ENCODE assay signal across 32 mouse cellular contexts in genomic region chr7:125663654-125664053, GRCm38 (mm10).
"Had no signal": no experiment of that assay in that cellular context is flagged by ENCODE, and none has a peak within 500 bp of the region (broad histone marks: within the 10 kb centered on the region; RNA-seq: fewer than 3 reads in every experiment).

No protein-coding gene starts in this region.

- ATAC-seq: hindbrain, embryonic 16.5 days; hindbrain, postnatal 0 days; inflammation-experienced regulatory T-cells, adult 6 months; intestine, embryonic 15.5 days; intestine, embryonic 16.5 days; intestine, postnatal 0 days had no signal

- H3K27me3 ChIP-seq: heart, embryonic 15.5 days; hindbrain, embryonic 12.5 days; hindbrain, embryonic 13.5 days; hindbrain, embryonic 15.5 days; intestine, embryonic 15.5 days; kidney, embryonic 15.5 days had no signal

- H3K9me3 ChIP-seq: heart, embryonic 15.5 days; hindbrain, embryonic 10.5 days; hindbrain, embryonic 12.5 days; hindbrain, embryonic 13.5 days; hindbrain, embryonic 15.5 days; intestine, embryonic 15.5 days; kidney, embryonic 15.5 days had no signal

- DNase-seq: heart, adult 2 months; heart, postnatal 14 days; heart, postnatal 36 days; kidney, adult 11 months; kidney, adult 18-20 months; kidney, adult 2 months; kidney, adult 8-10 months; kidney, adult 9 months; kidney, postnatal 10 days; kidney, postnatal 14 days; kidney, postnatal 25 days; kidney, postnatal 36 days; kidney, postnatal 4 days; layer of hippocampus, adult 9-11 months; layer of hippocampus, postnatal 36 days had no signal

- H3K4me2 ChIP-seq: heart, embryonic 11.5 days; heart, embryonic 15.5 days; hindbrain, embryonic 12.5 days; hindbrain, embryonic 13.5 days; hindbrain, embryonic 14.5 days; hindbrain, embryonic 15.5 days; intestine, embryonic 15.5 days; kidney, embryonic 15.5 days had no signal

- H3K27ac ChIP-seq: heart, adult 2 months; heart, embryonic 15.5 days; hindbrain, embryonic 10.5 days; hindbrain, embryonic 12.5 days; hindbrain, embryonic 13.5 days; hindbrain, embryonic 14.5 days; hindbrain, embryonic 15.5 days; hindbrain, postnatal 0 days; intestine, embryonic 15.5 days; kidney, embryonic 15.5 days; kidney, postnatal 0 days; layer of hippocampus, adult 2 months; left cerebral cortex, adult 2 months had no signal

- H3K4me1 ChIP-seq: hindbrain, embryonic 10.5 days; hindbrain, embryonic 12.5 days; hindbrain, embryonic 13.5 days; hindbrain, embryonic 15.5 days; intestine, embryonic 15.5 days; kidney, embryonic 15.5 days had no signal

- H3K4me3 ChIP-seq: heart, adult 2 months; heart, embryonic 15.5 days; hindbrain, embryonic 10.5 days; hindbrain, embryonic 12.5 days; hindbrain, embryonic 13.5 days; hindbrain, embryonic 15.5 days; intestine, embryonic 15.5 days; kidney, embryonic 15.5 days; layer of hippocampus, adult 2 months; left cerebral cortex, adult 2 months had no signal

- H3K9ac ChIP-seq: heart, embryonic 15.5 days; hindbrain, embryonic 12.5 days; hindbrain, embryonic 13.5 days; hindbrain, embryonic 14.5 days; hindbrain, embryonic 15.5 days; intestine, embryonic 15.5 days; kidney, embryonic 15.5 days had no signal
